Mouse (Mus musculus) forebrain, embryonic 14.5 days (tissue): ENCODE data around the gene Aco2. TPM values are rescaled to one million over a fixed set of nuclear protein-coding genes. Genes with fewer than 3 reads are reported as not detected.

Experiments
- ATAC-seq: fragments of 200-750 bp; cut with Nextera tagmentation; 2 replicates; pipeline ENCODE4 v1.8.0; 2017; ENCODE audit warnings: mild to moderate bottlenecking, moderate library complexity
- DNase-seq: peaks from one replicate; pipeline ENCODE4 v3.0.0-alpha.2; 2015; ENCODE audit warnings: low spot score
- H3K27ac ChIP-seq: fragments of 300-500 bp; sonication (generic); 2 replicates; pipeline ENCODE4 v1.5.1; 2014; ENCODE audit warnings: low read depth, mild to moderate bottlenecking, control low read depth, low read length, moderate library complexity
- H3K27me3 ChIP-seq: fragments of 300-500 bp; sonication (generic); replicated peaks from 2 replicates; pipeline ENCODE4 v1.6.1; 2014; ENCODE audit warnings: low read length, control low read depth, mixed read lengths; ENCODE audit not compliant: control insufficient read depth, insufficient read depth
- H3K36me3 ChIP-seq: fragments of 300-500 bp; sonication (generic); 2 replicates; pipeline ENCODE4 v1.6.1; 2014; ENCODE audit warnings: low read length, control low read depth; ENCODE audit not compliant: control insufficient read depth, insufficient read depth
- H3K4me1 ChIP-seq: fragments of 300-500 bp; sonication (generic); 2 replicates; pipeline ENCODE4 v1.6.1; 2014; ENCODE audit warnings: antibody characterized with exemption, low read length, control low read depth; ENCODE audit not compliant: control insufficient read depth, insufficient read depth
- H3K4me2 ChIP-seq: fragments of 300-500 bp; sonication (generic); 2 replicates; pipeline ENCODE4 v1.6.1; 2014; ENCODE audit warnings: mild to moderate bottlenecking, control low read depth, low read length
- H3K4me3 ChIP-seq: fragments of 300-500 bp; sonication (generic); 2 replicates; pipeline ENCODE4 v1.5.1; 2014; ENCODE audit warnings: low read depth, low read length, control low read depth
- H3K9ac ChIP-seq: fragments of 300-500 bp; sonication (generic); 2 replicates; pipeline ENCODE4 v1.6.1; 2014; ENCODE audit warnings: mild to moderate bottlenecking, low read length, control low read depth, moderate library complexity
- H3K9me3 ChIP-seq: fragments of 300-500 bp; sonication (generic); replicated peaks from 2 replicates; pipeline ENCODE4 v1.6.1; 2016; ENCODE audit warnings: low read length, control low read depth, mixed read lengths; ENCODE audit not compliant: control insufficient read depth
- WGBS: fragments of 180-500 bp; shearing (Covaris S2); extraction: QIAGEN DNeasy Blood & Tissue Kit; methylation state at CpG from one replicate; pipeline ENCODE4 v1.1.7; 2014; 5-methylcytosine and 5-hydroxymethylcytosine counted together
- polyA plus RNA-seq: library from polyadenylated mRNA; unstranded; fragments of >200 nt; fragmentation: Nextera tagmentation; extraction: Ambion mirVana; gene quantifications from 2 replicates; pipeline ENCODE4 v1.2.1, GENCODE M21; 2014

Gene Aco2
- polyA plus RNA-seq, 1 experiment from 2014 or later = 204 TPM

DNA sequence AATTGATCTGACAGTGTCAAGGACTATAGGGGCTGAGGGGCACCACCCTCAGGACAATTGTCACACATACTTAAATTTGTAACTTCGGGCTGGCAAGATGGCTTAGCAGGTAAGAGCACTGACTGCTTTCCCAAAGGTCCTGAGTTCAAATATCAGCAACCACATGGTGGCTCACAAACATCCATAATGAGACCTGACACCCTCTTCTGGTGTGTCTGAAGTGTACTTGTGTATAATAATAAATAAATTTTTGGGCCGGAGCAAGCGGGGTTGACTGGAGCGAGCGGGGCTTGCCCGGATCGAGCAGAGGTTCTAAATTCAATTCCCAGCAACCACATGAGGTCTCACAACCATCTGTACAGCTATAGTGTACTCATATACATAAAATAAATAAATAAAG is 31.8 kb upstream of the Aco2 start:
- Histone ChIP-seq H3K4me1 (peaks cover 4% of the 10 kb centered on the region; the same call in 1 of the 2 replicates), H3K9ac (no peak overlapping the region), H3K27ac (no peak overlapping the region), H3K4me3 (no peak overlapping the region), H3K9me3 (no peaks in the 10 kb centered on the region), H3K4me2 (no peak overlapping the region), H3K36me3 (no peaks in the 10 kb centered on the region), H3K27me3 (no peaks in the 10 kb centered on the region)
- WGBS = 94% methylated on average over 7 of the region's 7 CpGs
- DNase-seq (no peak), ATAC-seq (no peak)

DNA sequence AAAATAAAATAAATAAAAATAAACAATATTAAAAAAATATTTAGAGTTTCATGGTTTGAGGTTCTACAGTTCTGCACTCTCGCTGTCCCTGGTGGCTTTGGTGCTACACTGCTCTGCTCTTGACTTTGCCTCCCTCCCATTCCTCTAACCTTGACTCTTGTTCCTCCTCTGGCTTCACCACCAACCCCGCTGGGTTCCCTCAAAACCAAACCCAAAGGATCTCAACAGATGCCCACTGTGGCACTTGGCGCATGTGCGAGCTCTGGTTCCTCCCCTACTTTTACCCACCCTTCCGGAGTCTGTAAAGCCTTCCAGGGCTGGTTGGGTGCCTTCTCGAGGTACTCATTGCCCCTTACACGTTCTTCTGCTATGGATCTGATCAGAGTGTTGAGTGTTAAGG is 29.8 kb upstream of the Aco2 start:
- no peak for ATAC-seq
- Histone ChIP-seq H3K4me3 (no peak overlapping the region), H3K27ac (no peak overlapping the region), H3K9ac (no peak overlapping the region), H3K27me3 (no peaks in the 10 kb centered on the region), H3K4me2 (no peak overlapping the region), H3K9me3 (no peaks in the 10 kb centered on the region), H3K36me3 (no peaks in the 10 kb centered on the region), H3K4me1 (peaks cover 4% of the 10 kb centered on the region; the same call in 1 of the 2 replicates)
- no peak for DNase-seq
- 82% methylated on average over 7 of the region's 7 CpGs for WGBS

DNA sequence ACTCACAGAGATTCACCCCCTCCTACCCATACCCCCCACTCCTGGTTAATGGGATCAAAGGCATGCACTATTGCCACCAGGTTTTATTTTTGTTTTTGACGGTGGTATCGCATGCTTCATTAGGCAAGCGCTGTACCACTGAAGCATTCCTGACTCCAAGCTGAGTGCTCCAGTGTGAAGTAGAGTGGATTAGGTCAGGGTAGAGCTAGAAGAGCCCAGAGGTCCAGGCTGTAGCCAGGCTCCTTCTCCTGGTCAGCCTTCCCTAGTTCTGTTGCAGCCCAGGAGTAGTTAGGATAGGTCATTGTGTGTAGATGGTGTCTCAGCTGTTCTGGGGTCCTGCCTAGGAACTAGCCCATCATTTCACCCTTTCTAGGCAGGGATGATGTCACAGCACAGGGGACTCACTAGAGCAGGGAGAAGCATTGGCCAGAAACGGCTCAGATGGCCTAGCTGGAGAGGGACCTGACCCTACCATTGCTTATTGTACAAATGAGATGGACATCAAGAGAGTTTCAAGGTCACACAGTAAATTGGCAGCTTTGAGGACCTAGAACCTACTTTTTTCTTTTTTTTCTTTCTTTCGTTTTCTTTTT is 27.0 kb upstream of the Aco2 start:
- H3K9ac ChIP-seq = no peak overlapping the region
- ATAC-seq (no peak), DNase-seq (no peak)
- no peak overlapping the region for H3K4me2 ChIP-seq
- no peak overlapping the region for H3K27ac ChIP-seq
- no peaks in the 10 kb centered on the region for H3K9me3 ChIP-seq
- no peaks in the 10 kb centered on the region for H3K27me3 ChIP-seq
- peaks cover 18% of the 10 kb centered on the region for H3K36me3 ChIP-seq
- H3K4me3 ChIP-seq = no peak overlapping the region
- WGBS = 54% methylated on average over 5 of the region's 5 CpGs
- H3K4me1 ChIP-seq = no peaks in the 10 kb centered on the region

DNA sequence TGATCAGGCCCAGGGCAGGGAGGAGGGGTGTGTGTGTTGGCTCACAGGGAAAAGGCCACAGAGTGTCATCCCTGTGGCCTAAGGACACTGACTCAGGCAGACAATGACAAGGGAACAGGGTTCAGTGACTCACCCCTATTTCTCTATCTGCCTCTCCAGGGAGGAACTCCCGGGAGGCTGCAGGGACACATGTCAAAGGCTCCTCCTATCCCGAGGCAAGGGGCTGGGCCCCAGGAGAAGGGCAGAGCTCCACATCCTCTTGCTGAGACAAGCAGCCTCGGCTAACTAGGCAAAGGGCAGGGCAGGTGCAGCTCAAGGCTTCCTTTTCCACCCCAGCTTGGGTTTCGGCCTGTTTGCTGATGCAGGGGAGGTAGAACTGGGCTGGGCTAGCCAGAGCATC is 26.4 kb upstream of the Aco2 start:
- H3K4me1 ChIP-seq = no peaks in the 10 kb centered on the region
- H3K36me3 ChIP-seq = peaks cover 24% of the 10 kb centered on the region
- no peak overlapping the region for H3K27ac ChIP-seq
- DNase-seq = no peak
- no peak for ATAC-seq
- 46% methylated on average over 4 of the region's 4 CpGs for WGBS
- no peak overlapping the region for H3K4me3 ChIP-seq
- no peak overlapping the region for H3K9ac ChIP-seq
- no peaks in the 10 kb centered on the region for H3K27me3 ChIP-seq
- H3K9me3 ChIP-seq = no peaks in the 10 kb centered on the region
- H3K4me2 ChIP-seq = no peak overlapping the region

DNA sequence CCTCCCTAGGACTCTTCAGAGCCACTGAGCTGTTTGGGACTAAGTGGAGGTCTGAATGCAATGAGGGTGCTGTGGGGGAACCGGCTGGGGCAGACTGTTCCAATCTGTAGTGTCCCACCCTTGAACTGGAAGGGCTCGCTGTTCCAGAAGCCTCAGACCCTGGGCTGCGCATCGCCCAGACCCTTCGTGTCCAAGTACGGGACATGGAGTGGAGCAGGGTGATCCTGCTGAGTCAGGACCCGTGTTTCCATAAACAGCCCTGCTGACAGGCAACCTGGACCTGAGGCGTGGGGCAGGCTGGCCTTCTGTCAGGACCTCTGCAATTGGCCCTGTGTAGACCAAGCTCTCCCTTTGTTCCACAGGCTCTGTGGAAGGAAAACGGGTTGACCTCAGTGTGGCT is 25.4 kb upstream of the Aco2 start:
- no peak overlapping the region for H3K9ac ChIP-seq
- ATAC-seq = no peak
- H3K9me3 ChIP-seq = no peaks in the 10 kb centered on the region
- H3K27ac ChIP-seq = no peak overlapping the region
- H3K36me3 ChIP-seq = peaks cover 35% of the 10 kb centered on the region
- no peaks in the 10 kb centered on the region for H3K4me1 ChIP-seq
- H3K4me2 ChIP-seq = no peak overlapping the region
- H3K27me3 ChIP-seq = no peaks in the 10 kb centered on the region
- DNase-seq = no peak
- WGBS = 91% methylated on average over 9 of the region's 9 CpGs
- H3K4me3 ChIP-seq = no peak overlapping the region

DNA sequence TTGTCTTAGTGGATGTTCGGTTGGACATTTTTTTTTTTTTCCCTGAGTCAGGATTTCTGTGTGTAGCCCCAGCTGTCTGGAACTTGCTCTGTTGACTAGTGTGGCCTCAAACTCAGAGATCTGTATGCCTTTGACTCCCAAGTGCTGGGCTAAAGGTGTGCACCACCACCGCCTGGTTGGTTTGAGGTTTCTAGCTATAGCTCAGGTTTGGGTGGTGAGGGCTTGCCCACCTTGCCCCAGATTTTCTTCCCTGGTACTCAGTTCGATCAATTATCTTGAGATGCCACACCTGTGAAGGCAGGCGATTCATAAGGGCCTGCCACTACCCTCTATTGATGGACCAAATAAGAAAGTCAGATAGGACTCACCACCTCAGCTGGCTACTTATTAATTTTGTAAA is 24.9 kb upstream of the Aco2 start:
- Histone ChIP-seq H3K27me3 (no peaks in the 10 kb centered on the region), H3K9me3 (no peaks in the 10 kb centered on the region), H3K9ac (no peak overlapping the region), H3K27ac (no peak overlapping the region), H3K4me3 (no peak overlapping the region), H3K36me3 (peaks cover 39% of the 10 kb centered on the region), H3K4me1 (no peaks in the 10 kb centered on the region), H3K4me2 (no peak overlapping the region)
- ATAC-seq (no peak), DNase-seq (no peak)
- WGBS = 89% methylated on average over 4 of the region's 4 CpGs

DNA sequence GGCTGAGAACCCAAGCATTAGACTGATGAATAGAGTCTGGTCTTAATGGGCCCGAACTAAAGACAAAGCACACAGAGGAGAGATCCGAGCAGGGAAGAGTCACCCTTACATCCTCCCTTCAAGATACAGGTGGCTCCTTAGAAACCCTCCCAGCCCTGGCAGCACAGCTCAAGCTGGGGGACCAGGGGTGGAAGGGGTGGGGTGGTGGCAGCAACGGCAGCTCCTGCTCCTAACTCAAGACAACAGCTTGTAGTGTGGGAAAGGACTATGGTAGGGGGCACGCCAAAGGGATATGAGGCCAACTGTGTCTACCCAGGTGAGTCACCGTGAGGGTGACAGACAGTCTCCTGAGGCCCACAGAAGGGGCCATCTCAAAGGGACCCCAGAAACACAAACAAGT is 24.2 kb upstream of the Aco2 start:
- Histone ChIP-seq H3K4me2 (no peak overlapping the region), H3K36me3 (peaks cover 43% of the 10 kb centered on the region), H3K9me3 (no peaks in the 10 kb centered on the region), H3K27me3 (no peaks in the 10 kb centered on the region), H3K27ac (no peak overlapping the region), H3K9ac (no peak overlapping the region), H3K4me1 (no peaks in the 10 kb centered on the region), H3K4me3 (no peak overlapping the region)
- ATAC-seq (no peak), DNase-seq (no peak)
- WGBS = 73% methylated on average over 5 of the region's 5 CpGs

DNA sequence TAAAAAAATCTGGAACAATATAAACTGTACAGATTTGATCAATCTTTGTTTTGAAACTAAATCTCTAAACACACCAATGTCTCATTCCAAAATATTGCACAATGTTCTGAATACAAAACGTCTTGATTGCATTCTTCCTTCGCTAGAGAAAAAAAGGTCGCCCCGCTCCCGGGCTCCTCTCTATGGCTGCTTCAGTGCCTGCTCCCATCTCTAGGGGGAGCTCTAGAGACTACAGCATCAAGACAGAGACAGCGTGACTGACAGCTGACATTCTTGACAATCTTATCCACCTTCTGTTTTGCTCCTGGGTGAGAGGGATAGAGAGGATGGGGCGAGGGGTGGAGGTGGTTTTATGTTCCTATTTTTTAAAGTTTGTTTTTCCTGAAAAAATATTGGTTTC is 23.8 kb upstream of the Aco2 start:
- Histone ChIP-seq H3K27me3 (no peaks in the 10 kb centered on the region), H3K9me3 (no peaks in the 10 kb centered on the region), H3K9ac (no peak overlapping the region), H3K4me1 (no peaks in the 10 kb centered on the region), H3K36me3 (peaks cover 43% of the 10 kb centered on the region), H3K4me3 (no peak overlapping the region), H3K27ac (no peak overlapping the region), H3K4me2 (no peak overlapping the region)
- no peak for ATAC-seq
- 33% methylated on average over 7 of the region's 7 CpGs for WGBS
- DNase-seq = peak; percentile 62

DNA sequence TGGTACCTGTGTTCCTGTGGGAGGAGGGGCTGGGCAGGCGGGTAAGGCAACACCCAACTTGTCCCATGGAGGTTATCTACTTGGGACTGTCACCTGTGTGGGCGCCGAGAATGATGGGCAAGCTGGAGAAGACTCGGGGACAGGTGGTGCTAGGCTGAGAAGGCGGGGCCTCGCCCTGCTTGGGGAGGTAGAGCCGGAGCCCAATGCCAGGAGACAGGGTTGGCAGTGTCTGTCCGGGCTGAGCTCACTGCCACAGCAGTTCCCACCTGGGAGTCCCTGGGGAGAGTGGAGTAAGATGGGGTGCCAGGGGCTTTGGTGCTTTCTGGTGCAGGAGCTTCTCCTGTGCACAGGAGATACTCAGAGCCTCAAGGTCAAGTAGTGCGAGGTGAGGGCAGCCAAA is 23.0 kb upstream of the Aco2 start:
- peaks cover 46% of the 10 kb centered on the region for H3K36me3 ChIP-seq
- no peak overlapping the region for H3K9ac ChIP-seq
- 88% methylated on average over 9 of the region's 9 CpGs for WGBS
- DNase-seq (no peak), ATAC-seq (no peak)
- H3K4me3 ChIP-seq = no peak overlapping the region
- H3K4me1 ChIP-seq = no peaks in the 10 kb centered on the region
- H3K27ac ChIP-seq = no peak overlapping the region
- H3K4me2 ChIP-seq = no peak overlapping the region
- no peaks in the 10 kb centered on the region for H3K9me3 ChIP-seq
- H3K27me3 ChIP-seq = no peaks in the 10 kb centered on the region
